Mouse (Mus musculus) heart, adult 8-10 months (tissue): ENCODE data around the gene Gm5891. TPM values are rescaled to one million over a fixed set of nuclear protein-coding genes. Genes with fewer than 3 reads are reported as not detected.
"Not testable (repeated sequence)": the region's sequence is repeated elsewhere in the genome, so short reads cannot be mapped to it uniquely, and the experiment has no call there.

Source experiments
- DNase-seq: peaks from one replicate; pipeline ENCODE4 v3.0.0; 2022; ENCODE audit warnings: low spot score
- total RNA-seq, 4 experiments: library from RNA; stranded (reverse); gene quantifications; 2 replicates each; pipeline ENCODE4 v1.2.4; 2022

Gene Gm5891
- not detected for total RNA-seq

GRCm38 (mm10) chr7:21921191-21921590, at the start of gene Gm5891:
Gm5891 (minus strand) TSS chr7:21921291.
- DNase-seq = not testable (repeated sequence)

Other genes with a start within 250 kb of the Gm5891 start
- not detected for gene Gm4175, start 159.8 kb downstream of the Gm5891 start, total RNA-seq
- gene Gm4177, start 124.6 kb downstream of the Gm5891 start, total RNA-seq = not detected
- not detected for gene Vmn1r135, start 88.9 kb downstream of the Gm5891 start, total RNA-seq
- not detected for gene Gm5725, start 77.0 kb downstream of the Gm5891 start, total RNA-seq
- gene Vmn1r137, start 73.3 kb upstream of the Gm5891 start, total RNA-seq = not detected
- gene Vmn1r138, start 107.6 kb upstream of the Gm5891 start, total RNA-seq = not detected
- not detected for gene Gm6176, start 135.0 kb upstream of the Gm5891 start, total RNA-seq
- not detected for gene Vmn1r139, start 147.8 kb upstream of the Gm5891 start, total RNA-seq
- not detected for gene Gm16451, start 197.0 kb upstream of the Gm5891 start, total RNA-seq
- not detected for gene Gm10666, start 213.4 kb upstream of the Gm5891 start, total RNA-seq
- gene Vmn1r142, start 242.7 kb upstream of the Gm5891 start, total RNA-seq = not detected